ENCODE assay signal across 9 mouse cellular contexts in the genomic region with DNA sequence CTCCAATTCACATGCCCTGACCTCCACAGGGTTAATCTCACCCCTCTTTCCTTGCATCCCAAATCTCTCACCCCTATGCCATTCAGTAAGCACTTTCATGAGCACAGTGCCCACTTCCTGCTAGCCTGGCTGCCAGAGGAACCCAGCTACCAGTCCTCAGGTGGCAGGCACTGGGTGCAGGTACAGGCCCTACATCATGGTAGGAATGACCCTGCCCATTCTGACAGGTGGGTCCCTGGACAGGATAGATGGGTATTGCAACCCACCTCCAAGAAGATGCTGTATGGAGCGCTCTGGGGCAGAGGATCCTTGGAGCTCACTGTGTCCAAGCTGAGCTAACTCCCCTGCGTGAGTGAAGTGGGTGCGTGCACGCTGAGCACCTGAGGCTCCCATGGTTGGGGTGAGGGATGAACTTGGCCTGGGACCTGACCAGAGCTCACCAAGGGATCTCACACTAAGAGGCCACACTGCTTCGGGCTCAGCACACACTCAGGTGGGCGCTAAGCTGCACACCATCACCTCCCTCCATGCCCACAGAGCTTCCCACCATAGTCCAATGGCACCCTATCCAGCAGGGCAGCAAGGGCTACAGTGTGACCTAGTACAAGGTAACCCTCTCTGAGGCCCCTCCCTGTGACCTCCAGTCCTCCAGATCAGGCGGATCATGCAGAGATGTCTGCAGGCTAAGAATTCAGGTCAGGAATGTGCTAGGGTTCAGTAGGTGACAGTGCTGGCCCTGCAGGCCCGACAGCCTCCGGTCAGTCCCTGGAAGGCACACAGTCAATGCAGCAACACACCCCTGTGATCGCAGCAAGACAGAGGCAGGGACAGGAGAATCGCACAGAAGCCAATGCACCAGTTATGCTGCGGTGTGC. TPM values are rescaled to one million over a fixed set of nuclear protein-coding genes. Genes with fewer than 3 reads are reported as not detected.
A peak's percentile ranks its signal among the peaks of the same experiment; 100 is the strongest.
DNase-seq lines count a peak whose midpoint lies in the region; ATAC-seq and TF ChIP-seq lines count a peak whose summit lies in the region.
"Had no signal": no experiment of that assay in that cellular context is flagged by ENCODE, and none has a peak within 500 bp of the region (broad histone marks: within the 10 kb centered on the region; RNA-seq: fewer than 3 reads in every experiment).

No protein-coding gene starts in this region.

- H3K4me2 ChIP-seq in forebrain, postnatal 0 days (ENCODE audit: low read depth), result no peak overlapping the region
- no peak overlapping the region for H3K4me2 ChIP-seq in heart, postnatal 0 days (ENCODE audit: low read depth, low read length)

- peak overlapping the region; percentile 4; the same call in 1 of the 2 replicates for H3K4me3 ChIP-seq in forebrain, embryonic 10.5 days
- H3K4me3 ChIP-seq in forebrain, postnatal 0 days (ENCODE audit: low read depth, low read length), result no peak overlapping the region
- H3K4me3 ChIP-seq in left cerebral cortex, adult 2 months, result no peak overlapping the region
- no peak overlapping the region for H3K4me3 ChIP-seq in heart, postnatal 0 days (ENCODE audit: low read depth, low read length)
- peak overlapping the region; percentile 49 for H3K4me3 ChIP-seq in midbrain, embryonic 10.5 days

- 60% methylated on average over 12 of the region's 12 CpGs for WGBS in forebrain, embryonic 10.5 days
- 69% methylated on average over 12 of the region's 12 CpGs for WGBS in forebrain, postnatal 0 days
- WGBS in heart, postnatal 0 days, result 77% methylated on average over 12 of the region's 12 CpGs
- 63% methylated on average over 12 of the region's 12 CpGs for WGBS in midbrain, embryonic 10.5 days

- peaks cover 93% of the 10 kb centered on the region for H3K4me1 ChIP-seq in forebrain, embryonic 10.5 days
- H3K4me1 ChIP-seq in forebrain, postnatal 0 days (ENCODE audit: insufficient read depth), result peaks cover 18% of the 10 kb centered on the region
- H3K4me1 ChIP-seq in heart, postnatal 0 days (ENCODE audit: control insufficient read depth, insufficient read depth), result peaks cover 35% of the 10 kb centered on the region
- peaks cover 92% of the 10 kb centered on the region for H3K4me1 ChIP-seq in midbrain, embryonic 10.5 days

- no peak for ATAC-seq in forebrain, postnatal 0 days
- ATAC-seq in heart, postnatal 0 days (ENCODE audit: insufficient read depth, low read depth), result no peak

- peak overlapping the region; percentile 95 for H3K27ac ChIP-seq in forebrain, embryonic 10.5 days
- H3K27ac ChIP-seq in forebrain, postnatal 0 days (ENCODE audit: low read depth, low read length), result no peak overlapping the region
- peak overlapping the region; percentile 24; the same call in 1 of the 2 replicates for H3K27ac ChIP-seq in left cerebral cortex, adult 2 months
- H3K27ac ChIP-seq in heart, postnatal 0 days (ENCODE audit: low read depth), result 0 out of 2 replicates have a peak overlapping the region, but pooled peaks have one; percentile 73
- H3K27ac ChIP-seq in midbrain, embryonic 10.5 days (replicated peaks), result peak overlapping the region; percentile 96

- no peaks in the 10 kb centered on the region for H3K9me3 ChIP-seq in forebrain, embryonic 10.5 days
- H3K9me3 ChIP-seq in forebrain, postnatal 0 days (ENCODE audit: low read length), result no peaks in the 10 kb centered on the region
- no peaks in the 10 kb centered on the region for H3K9me3 ChIP-seq in heart, postnatal 0 days (replicated peaks; ENCODE audit: control insufficient read depth, low read length)
- H3K9me3 ChIP-seq in midbrain, embryonic 10.5 days (replicated peaks), result no peaks in the 10 kb centered on the region

- TF ChIP-seq EP300 in heart, postnatal 0 days (IDR thresholded peaks at IDR 0.05; ENCODE audit: low read depth), result no peak

- no peak overlapping the region for H3K9ac ChIP-seq in forebrain, postnatal 0 days
- H3K9ac ChIP-seq in heart, postnatal 0 days (replicated peaks; ENCODE audit: low read depth, low read length), result no peak overlapping the region

- H3K27me3 ChIP-seq in forebrain, embryonic 10.5 days (ENCODE audit: poor library complexity, severe bottlenecking), result no peaks in the 10 kb centered on the region
- H3K27me3 ChIP-seq in forebrain, postnatal 0 days (ENCODE audit: insufficient read depth, low read length), result no peaks in the 10 kb centered on the region
- H3K27me3 ChIP-seq in heart, postnatal 0 days (ENCODE audit: control insufficient read depth, insufficient read depth, low read length), result no peaks in the 10 kb centered on the region
- no peaks in the 10 kb centered on the region for H3K27me3 ChIP-seq in midbrain, embryonic 10.5 days (ENCODE audit: low read depth, poor library complexity, severe bottlenecking)

- intact Hi-C loops in left cerebral cortex, adult 2 months (cut with DNase I), result loop anchor here (2.0 kb wide), 1 partner anchor 31 kb away; no protein-coding TSS in a partner anchor
- intact Hi-C loops in left cerebral cortex, postnatal 10 days (cut with DNase I), result no loop called here

- H3K36me3 ChIP-seq in forebrain, embryonic 10.5 days (replicated peaks), result peaks cover 9% of the 10 kb centered on the region
- no peaks in the 10 kb centered on the region for H3K36me3 ChIP-seq in forebrain, postnatal 0 days (ENCODE audit: insufficient read depth)
- H3K36me3 ChIP-seq in heart, postnatal 0 days (replicated peaks; ENCODE audit: control insufficient read depth, insufficient read depth, low read length), result no peaks in the 10 kb centered on the region
- H3K36me3 ChIP-seq in midbrain, embryonic 10.5 days, result peaks cover 14% of the 10 kb centered on the region

- DNase-seq in forebrain, embryonic 10.5 days (ENCODE audit: extremely low spot score, low spot score), result no peak
- no peak for DNase-seq in forebrain, postnatal 0 days
- DNase-seq in left cerebral cortex, adult 2 months (ENCODE audit: extremely low spot score in 1 of 2, low spot score in 2 of 2), result no peak
- no peak for DNase-seq in left cerebral cortex, postnatal 10 days (ENCODE audit: extremely low spot score in 1 of 2, low spot score in 2 of 2)
- no peak for DNase-seq in heart, postnatal 0 days (ENCODE audit: low spot score)
- no peak for DNase-seq in midbrain, embryonic 10.5 days (ENCODE audit: low spot score)
- no peak for DNase-seq in frontal cortex, postnatal 14 days (ENCODE audit: low spot score in 2 of 2)
- DNase-seq in adrenal gland, postnatal 25 days, result no peak
- DNase-seq: lung, postnatal 36 days had no signal

- no peak for TF ChIP-seq CTCF in forebrain, postnatal 0 days (IDR thresholded peaks at IDR 0.05; ENCODE audit: low read depth)
- no peak for TF ChIP-seq CTCF in left cerebral cortex, adult 2 months (IDR thresholded peaks at IDR 0.05)
- TF ChIP-seq CTCF in heart, postnatal 0 days (IDR thresholded peaks at IDR 0.05; ENCODE audit: low read depth), result no peak

RNA-seq across cellular contexts. Expression of a gene that starts 39.9 kb away (rescaled TPM):
- 22.1 and 23.0 TPM in 2 replicates for polyA plus RNA-seq in forebrain, embryonic 10.5 days (2016; fragmentation: Nextera tagmentation; extraction: Ambion mirVana)
- total RNA-seq in forebrain, postnatal 0 days (2014; rRNA removed), result 52.5 and 59.0 TPM in 2 replicates
- polyA plus RNA-seq in forebrain, postnatal 0 days (2015; fragmentation: Nextera tagmentation; extraction: Ambion mirVana), result 13.8 and 16.5 TPM in 2 replicates
- 10 to 100 TPM; 63.2 to 71.5 TPM for total RNA-seq in left cerebral cortex, adult 2 months (2021)
- 10 to 100 TPM; 47.9 to 51.6 TPM for total RNA-seq in left cerebral cortex, postnatal 10 days (2021)
- 46.8 and 52.8 TPM in 2 replicates for total RNA-seq in heart, postnatal 0 days (2014; rRNA removed; ENCODE audit: low replicate concordance)
- polyA plus RNA-seq in heart, postnatal 0 days (2015; fragmentation: Nextera tagmentation; extraction: Ambion mirVana), result 12.1 and 15.4 TPM in 2 replicates
- 25.1 and 32.4 TPM in 2 replicates for polyA plus RNA-seq in midbrain, embryonic 10.5 days (2016; fragmentation: Nextera tagmentation; extraction: Ambion mirVana)
- 10.0 and 16.6 TPM in 2 replicates for total RNA-seq in adrenal gland, postnatal 25 days (2021)

Comparison
In these comparisons a context has a peak if more than half of its experiments do, and no peak if none do; other contexts are left out.
1. H3K4me3 ChIP-seq: peak in forebrain, embryonic 10.5 days (single experiment) and midbrain, embryonic 10.5 days (single experiment); none in forebrain, postnatal 0 days (single experiment), left cerebral cortex, adult 2 months (single experiment) and heart, postnatal 0 days (single experiment).